Mouse (Mus musculus) hindbrain, embryonic 15.5 days (tissue): ENCODE data around the gene Fbxw11. TPM values are rescaled to one million over a fixed set of nuclear protein-coding genes. Genes with fewer than 3 reads are reported as not detected.
"Not testable (repeated sequence)": the region's sequence is repeated elsewhere in the genome, so short reads cannot be mapped to it uniquely, and the experiment has no call there.

Experiments
- ATAC-seq: fragments of 200-750 bp; cut with Nextera tagmentation; 2 replicates; pipeline ENCODE4 v1.8.0; 2017; ENCODE audit warnings: low read depth, moderate number of reproducible peaks, moderate TSS enrichment; ENCODE audit not compliant: low FRiP score
- H3K27ac ChIP-seq: fragments of 300-500 bp; sonication (generic); replicated peaks from 2 replicates; pipeline ENCODE4 v1.5.1; 2015; ENCODE audit warnings: mild to moderate bottlenecking, inconsistent platforms
- H3K27me3 ChIP-seq: fragments of 300-500 bp; sonication (generic); 2 replicates; pipeline ENCODE4 v1.6.1; 2015; ENCODE audit warnings: control low read depth, inconsistent platforms
- H3K36me3 ChIP-seq: fragments of 300-500 bp; sonication (generic); 2 replicates; pipeline ENCODE4 v1.6.1; 2015; ENCODE audit warnings: control low read depth, inconsistent platforms
- H3K4me1 ChIP-seq: fragments of 300-500 bp; sonication (generic); replicated peaks from 2 replicates; pipeline ENCODE4 v1.6.1; 2015; ENCODE audit warnings: control low read depth, inconsistent platforms
- H3K4me2 ChIP-seq: fragments of 300-500 bp; sonication (generic); 2 replicates; pipeline ENCODE4 v1.6.1; 2015; ENCODE audit warnings: moderate library complexity, mild to moderate bottlenecking, inconsistent platforms
- H3K4me3 ChIP-seq: fragments of 300-500 bp; sonication (generic); 2 replicates; pipeline ENCODE4 v1.5.1; 2015; ENCODE audit warnings: mild to moderate bottlenecking, inconsistent platforms
- H3K9ac ChIP-seq: fragments of 300-500 bp; sonication (generic); 2 replicates; pipeline ENCODE4 v1.6.1; 2015; ENCODE audit warnings: inconsistent platforms
- H3K9me3 ChIP-seq: fragments of 300-500 bp; sonication (generic); 2 replicates; pipeline ENCODE4 v1.6.1; 2016; ENCODE audit warnings: control low read depth, inconsistent platforms
- WGBS: fragments of 180-500 bp; shearing (Covaris S2); methylation state at CpG from one replicate; pipeline ENCODE4 v1.1.7; 2015; 5-methylcytosine and 5-hydroxymethylcytosine counted together
- polyA plus RNA-seq: library from polyadenylated mRNA; unstranded; fragments of >200 nt; fragmentation: Nextera tagmentation; extraction: Ambion mirVana; gene quantifications from 2 replicates; pipeline ENCODE4 v1.2.1, GENCODE M21; 2015

Gene Fbxw11
- polyA plus RNA-seq, 1 experiment from 2014 or later, result 117 TPM

DNA sequence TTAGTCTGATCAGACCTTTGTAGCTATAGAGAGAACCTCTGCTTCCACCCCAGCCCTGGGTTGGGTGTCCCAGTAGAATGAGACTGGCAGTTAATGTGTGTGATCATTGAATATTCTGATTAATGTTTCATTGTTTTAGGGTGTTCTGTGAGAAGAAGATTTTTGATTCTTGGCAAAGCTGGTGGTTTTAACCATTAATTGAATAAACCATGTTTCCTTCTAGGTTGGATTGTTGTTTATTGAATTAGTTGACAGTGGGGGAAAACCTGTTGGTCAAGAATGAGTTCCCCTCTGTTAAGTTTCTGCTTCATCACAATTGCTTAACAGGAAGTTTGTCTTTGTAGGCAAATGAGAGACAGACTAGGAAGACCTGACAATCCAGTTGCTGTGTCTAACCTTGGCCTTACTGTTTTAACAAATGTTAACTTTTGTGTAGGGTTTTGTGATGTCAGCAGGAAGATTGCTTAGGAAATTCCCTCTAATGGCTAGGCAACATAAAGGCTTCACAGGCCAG is 7.8 kb downstream of the Fbxw11 start:
- no peaks in the 10 kb centered on the region for H3K9me3 ChIP-seq
- no peak overlapping the region for H3K4me3 ChIP-seq
- no peak overlapping the region for H3K27ac ChIP-seq
- ATAC-seq, result no peak
- H3K36me3 ChIP-seq, result no peaks in the 10 kb centered on the region
- H3K27me3 ChIP-seq, result no peaks in the 10 kb centered on the region
- peaks cover 7% of the 10 kb centered on the region; the same call in 1 of the 2 replicates for H3K4me1 ChIP-seq
- no peak overlapping the region for H3K9ac ChIP-seq
- H3K4me2 ChIP-seq, result no peak overlapping the region

GRCm38 (mm10) chr11:32650893-32651590 is 8.5 kb downstream of the Fbxw11 start:
- Histone ChIP-seq H3K9me3 (no peaks in the 10 kb centered on the region), H3K4me1 (peaks cover 7% of the 10 kb centered on the region; the same call in 1 of the 2 replicates), H3K4me3 (no peak overlapping the region), H3K27ac (no peak overlapping the region), H3K4me2 (no peak overlapping the region), H3K9ac (no peak overlapping the region), H3K36me3 (no peaks in the 10 kb centered on the region), H3K27me3 (no peaks in the 10 kb centered on the region)
- ATAC-seq, result no peak
- 73% methylated on average over 7 of the region's 7 CpGs for WGBS

DNA sequence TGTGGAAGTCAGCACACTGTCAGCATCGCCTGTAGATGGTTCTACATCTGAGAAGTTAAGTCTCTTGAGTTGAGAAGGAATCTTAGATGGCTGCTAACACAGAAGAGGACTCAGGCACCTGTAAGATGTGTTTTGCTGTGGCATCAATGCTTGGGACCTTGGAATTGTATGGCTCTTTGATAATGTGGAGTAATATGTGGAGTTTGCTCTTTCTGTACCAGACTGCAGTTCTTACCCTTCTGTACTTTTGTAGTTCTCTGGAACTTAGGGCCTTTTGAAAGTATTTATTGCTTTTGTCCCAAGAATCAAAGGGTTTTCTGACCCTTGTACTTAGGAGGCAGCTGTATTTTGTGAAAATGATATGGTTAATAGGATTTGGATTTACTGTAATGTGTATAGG is 9.2 kb downstream of the Fbxw11 start:
- WGBS, result 91% methylated on average over 1 of the region's 1 CpGs
- Histone ChIP-seq H3K4me3 (no peak overlapping the region), H3K9me3 (no peaks in the 10 kb centered on the region), H3K4me2 (no peak overlapping the region), H3K27ac (no peak overlapping the region), H3K36me3 (no peaks in the 10 kb centered on the region), H3K27me3 (no peaks in the 10 kb centered on the region), H3K9ac (no peak overlapping the region), H3K4me1 (peaks cover 7% of the 10 kb centered on the region; the same call in 1 of the 2 replicates)
- no peak for ATAC-seq

- no peak overlapping the region for H3K4me2 ChIP-seq
- H3K27ac ChIP-seq, result no peak overlapping the region
- H3K9me3 ChIP-seq, result no peaks in the 10 kb centered on the region
- H3K36me3 ChIP-seq, result no peaks in the 10 kb centered on the region
- ATAC-seq, result no peak
- no peak overlapping the region for H3K9ac ChIP-seq
- 89% methylated on average over 1 of the region's 1 CpGs for WGBS
- H3K27me3 ChIP-seq, result no peaks in the 10 kb centered on the region
- H3K4me3 ChIP-seq, result no peak overlapping the region
- H3K4me1 ChIP-seq, result 0 out of 2 replicates have a peak, but pooled peaks cover 6% of the 10 kb centered on the region
Observed at GRCm38 (mm10) chr11:32662082-32662656, 19.6 kb downstream of the Fbxw11 start.

- no peak overlapping the region for H3K4me2 ChIP-seq
- no peaks in the 10 kb centered on the region for H3K36me3 ChIP-seq
- 88% methylated on average over 3 of the region's 3 CpGs for WGBS
- no peak overlapping the region for H3K27ac ChIP-seq
- H3K4me3 ChIP-seq, result no peak overlapping the region
- no peak for ATAC-seq
- H3K9me3 ChIP-seq, result no peaks in the 10 kb centered on the region
- H3K9ac ChIP-seq, result no peak overlapping the region
- H3K4me1 ChIP-seq, result no peaks in the 10 kb centered on the region; the same call in 1 of the 2 replicates
- H3K27me3 ChIP-seq, result no peaks in the 10 kb centered on the region
Observed at GRCm38 (mm10) chr11:32665639-32666038, 23.1 kb downstream of the Fbxw11 start.

- Histone ChIP-seq H3K9me3 (no peaks in the 10 kb centered on the region), H3K4me2 (no peak overlapping the region), H3K27me3 (no peaks in the 10 kb centered on the region), H3K4me1 (no peaks in the 10 kb centered on the region; the same call in 1 of the 2 replicates), H3K36me3 (no peaks in the 10 kb centered on the region), H3K9ac (no peak overlapping the region), H3K4me3 (no peak overlapping the region), H3K27ac (no peak overlapping the region)
- ATAC-seq, result no peak
Observed at GRCm38 (mm10) chr11:32666983-32667382, 24.5 kb downstream of the Fbxw11 start.

DNA sequence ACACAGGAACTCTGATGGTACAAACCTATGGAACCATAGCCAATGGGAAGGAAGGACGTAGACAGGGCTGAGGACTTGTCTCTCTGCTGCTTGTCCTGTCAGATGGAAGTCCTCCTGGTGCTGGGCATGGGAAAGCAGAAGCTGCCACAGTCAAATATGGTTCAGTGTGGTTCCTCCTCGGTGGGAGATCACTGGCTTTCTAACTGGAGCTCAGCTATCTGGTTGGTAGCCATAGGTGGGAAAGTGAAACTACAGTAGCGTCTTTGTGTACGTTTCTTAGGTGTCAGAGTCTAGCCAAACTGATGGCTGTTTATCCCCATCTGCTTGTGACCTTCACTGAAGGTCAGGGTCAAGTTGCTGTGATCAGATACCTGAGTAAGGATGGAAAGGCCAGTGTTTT is 29.0 kb downstream of the Fbxw11 start:
- no peaks in the 10 kb centered on the region for H3K9me3 ChIP-seq
- 94% methylated on average over 4 of the region's 4 CpGs for WGBS
- H3K27ac ChIP-seq, result no peak overlapping the region
- H3K9ac ChIP-seq, result no peak overlapping the region
- H3K36me3 ChIP-seq, result no peaks in the 10 kb centered on the region
- H3K4me3 ChIP-seq, result no peak overlapping the region
- H3K27me3 ChIP-seq, result no peaks in the 10 kb centered on the region
- ATAC-seq, result no peak
- no peak overlapping the region for H3K4me2 ChIP-seq
- H3K4me1 ChIP-seq, result peaks cover under 1% of the 10 kb centered on the region

GRCm38 (mm10) chr11:32676777-32677176 is 34.3 kb downstream of the Fbxw11 start:
- no peaks in the 10 kb centered on the region for H3K9me3 ChIP-seq
- no peaks in the 10 kb centered on the region for H3K36me3 ChIP-seq
- H3K27ac ChIP-seq, result no peak overlapping the region
- H3K9ac ChIP-seq, result no peak overlapping the region
- WGBS, result 56% methylated on average over 3 of the region's 3 CpGs
- H3K27me3 ChIP-seq, result no peaks in the 10 kb centered on the region
- H3K4me1 ChIP-seq, result peaks cover 36% of the 10 kb centered on the region
- no peak overlapping the region for H3K4me2 ChIP-seq
- no peak for ATAC-seq
- no peak overlapping the region for H3K4me3 ChIP-seq

DNA sequence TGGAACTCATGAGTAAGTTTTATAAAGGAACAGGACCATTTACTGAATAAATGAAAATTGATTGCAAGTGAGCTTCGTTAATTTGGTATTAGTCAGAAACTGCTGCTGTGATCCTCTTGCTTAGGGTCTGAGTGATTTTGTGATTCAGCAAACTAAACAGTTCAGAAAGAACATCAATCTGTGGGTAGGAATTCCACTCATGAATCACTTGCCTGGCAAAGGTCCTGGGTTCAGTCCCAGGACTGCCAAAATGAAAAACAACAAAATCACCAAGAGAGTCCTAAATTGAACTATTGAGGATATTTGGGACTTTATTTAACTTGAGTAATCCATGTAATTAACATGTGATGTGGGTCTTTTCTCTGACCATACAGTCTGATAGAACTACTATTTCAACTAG is 35.3 kb downstream of the Fbxw11 start:
- no peak overlapping the region for H3K4me3 ChIP-seq
- H3K9ac ChIP-seq, result no peak overlapping the region
- H3K36me3 ChIP-seq, result no peaks in the 10 kb centered on the region
- peaks cover 37% of the 10 kb centered on the region for H3K4me1 ChIP-seq
- H3K27ac ChIP-seq, result no peak overlapping the region
- H3K27me3 ChIP-seq, result no peaks in the 10 kb centered on the region
- no peak for ATAC-seq
- WGBS, result 86% methylated on average over 1 of the region's 1 CpGs
- H3K4me2 ChIP-seq, result no peak overlapping the region
- H3K9me3 ChIP-seq, result no peaks in the 10 kb centered on the region

DNA sequence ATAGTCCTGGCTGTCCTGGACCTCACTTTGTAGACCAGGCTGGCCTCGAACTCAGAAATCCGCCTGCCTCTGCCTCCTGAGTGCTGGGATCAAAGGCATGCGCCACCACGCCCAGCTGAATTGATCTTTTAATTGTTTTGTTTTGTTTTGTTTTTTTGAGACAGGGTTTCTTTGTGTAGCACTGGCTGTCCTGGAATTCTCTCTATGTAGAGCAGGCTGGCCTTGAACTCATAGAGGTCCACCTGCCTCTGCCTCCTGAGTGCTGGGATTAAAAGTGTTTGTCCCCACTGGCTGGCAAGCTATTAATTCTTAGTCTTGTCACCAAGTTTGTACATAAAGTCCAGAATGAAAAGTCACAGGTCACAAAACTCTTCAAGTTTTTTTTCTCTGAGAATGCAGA is 36.6 kb downstream of the Fbxw11 start:
- not testable (repeated sequence) for H3K9me3 ChIP-seq, H3K36me3 ChIP-seq, H3K9ac ChIP-seq, H3K27ac ChIP-seq, H3K27me3 ChIP-seq, H3K4me2 ChIP-seq, ATAC-seq, H3K4me3 ChIP-seq
- 96% methylated on average over 4 of the region's 4 CpGs for WGBS
- peaks cover 37% of the 10 kb centered on the region for H3K4me1 ChIP-seq

DNA sequence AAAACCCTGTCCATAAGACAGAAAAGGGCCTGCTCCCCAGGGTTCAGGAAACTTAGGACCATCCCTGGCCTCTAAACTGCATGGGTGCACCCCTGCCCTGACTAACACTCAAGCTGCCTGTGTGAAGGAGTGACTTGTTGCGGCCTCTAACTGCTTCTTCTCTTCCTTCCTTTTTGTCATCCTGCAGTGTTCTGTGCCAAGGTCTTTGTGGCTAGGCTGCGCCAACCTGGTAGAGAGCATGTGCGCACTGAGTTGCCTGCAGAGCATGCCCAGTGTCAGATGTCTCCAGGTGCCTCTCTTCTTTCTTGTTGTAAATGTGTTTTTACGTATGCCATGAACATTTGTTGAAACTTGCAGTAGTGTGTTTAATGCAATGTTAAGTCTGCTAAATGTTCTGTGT is 37.5 kb downstream of the Fbxw11 start:
- Histone ChIP-seq H3K4me1 (peaks cover 47% of the 10 kb centered on the region), H3K4me2 (no peak overlapping the region), H3K27me3 (no peaks in the 10 kb centered on the region), H3K27ac (no peak overlapping the region), H3K9ac (no peak overlapping the region), H3K4me3 (no peak overlapping the region), H3K9me3 (no peaks in the 10 kb centered on the region), H3K36me3 (no peaks in the 10 kb centered on the region)
- 75% methylated on average over 4 of the region's 4 CpGs for WGBS
- no peak for ATAC-seq

- H3K27me3 ChIP-seq, result no peaks in the 10 kb centered on the region
- H3K4me1 ChIP-seq, result peaks cover 47% of the 10 kb centered on the region
- H3K4me2 ChIP-seq, result no peak overlapping the region
- H3K4me3 ChIP-seq, result no peak overlapping the region
- no peak for ATAC-seq
- no peak overlapping the region for H3K27ac ChIP-seq
- WGBS, result 70% methylated on average over 3 of the region's 3 CpGs
- no peaks in the 10 kb centered on the region for H3K9me3 ChIP-seq
- no peak overlapping the region for H3K9ac ChIP-seq
- H3K36me3 ChIP-seq, result no peaks in the 10 kb centered on the region
Observed at GRCm38 (mm10) chr11:32681192-32681795, 38.8 kb downstream of the Fbxw11 start.
